Mouse (Mus musculus): ENCODE measurements at regions not wholly inside any gene's neighbourhood (a gene's known extent, or its start where the extent isn't known, plus 50 kb on each side); places are given as distances from the start of the nearest gene placed in this dataset.

DNA sequence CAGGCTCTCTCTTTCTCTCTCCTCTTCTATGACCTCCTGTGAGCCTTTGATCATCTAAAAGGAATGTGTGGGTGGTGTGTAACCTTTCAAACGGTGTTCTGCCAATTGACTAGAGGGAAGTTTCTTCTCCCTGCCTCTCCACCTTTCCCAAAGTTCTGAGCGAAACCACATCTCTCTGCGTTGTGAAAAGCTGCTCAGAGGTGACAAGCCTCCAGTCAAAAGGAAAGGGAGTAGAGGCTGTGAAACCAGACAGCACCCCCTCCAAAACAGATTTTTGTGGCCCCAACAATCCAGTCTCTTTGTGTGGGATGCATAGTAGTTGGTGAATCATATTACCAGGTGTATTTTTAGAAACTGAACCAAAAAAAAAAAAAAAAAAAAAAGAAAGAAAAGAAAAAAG lies 178.5 kb upstream of the Erbb4 start:
- no peak overlapping the region for H3K27ac ChIP-seq
- H3K36me3 ChIP-seq = no peaks in the 10 kb centered on the region
- no peak for ATAC-seq (replicated peaks; ENCODE audit: low FRiP score)
- H3K9ac ChIP-seq = no peak overlapping the region
- WGBS = 22% methylated on average over 3 of the region's 3 CpGs
- no peak overlapping the region for H3K4me3 ChIP-seq (replicated peaks)
- H3K27me3 ChIP-seq = no peaks in the 10 kb centered on the region
- no peaks in the 10 kb centered on the region for H3K4me1 ChIP-seq
- H3K9me3 ChIP-seq (replicated peaks) = no peaks in the 10 kb centered on the region
- H3K4me2 ChIP-seq = no peak overlapping the region

DNA sequence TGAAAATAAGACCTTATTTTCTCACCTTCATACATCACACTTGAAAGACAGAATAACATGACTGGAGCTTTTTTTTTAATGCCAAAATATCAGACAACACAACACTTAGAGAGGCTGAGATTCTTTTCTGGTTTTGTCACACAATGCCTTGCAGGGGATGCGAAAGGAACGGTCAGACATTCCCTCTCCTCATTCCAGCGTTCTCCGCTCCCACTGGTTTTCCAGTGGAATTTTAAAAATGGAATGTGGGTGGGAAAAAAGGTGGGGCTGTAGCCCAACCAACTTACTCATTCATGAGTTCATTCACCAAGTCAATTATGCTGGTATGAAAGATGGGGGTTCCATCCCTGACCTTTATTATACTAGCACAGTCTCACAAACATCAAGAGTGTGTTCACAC lies 169.6 kb upstream of the Erbb4 start:
- 66% methylated on average over 4 of the region's 4 CpGs for WGBS
- Histone ChIP-seq H3K9ac (no peak overlapping the region), H3K4me1 (no peaks in the 10 kb centered on the region), H3K36me3 (no peaks in the 10 kb centered on the region), H3K4me3 (replicated peaks) (no peak overlapping the region), H3K4me2 (no peak overlapping the region), H3K27me3 (no peaks in the 10 kb centered on the region), H3K27ac (no peak overlapping the region), H3K9me3 (replicated peaks) (no peaks in the 10 kb centered on the region)
- ATAC-seq (replicated peaks; ENCODE audit: low FRiP score) = no peak

GRCm38 (mm10) chr1:69247691-69248090 lies 139.8 kb upstream of the Erbb4 start:
- 86% methylated on average over 5 of the region's 5 CpGs for whole genome bisulfite sequencing
- H3K9me3 ChIP-seq (replicated peaks) = no peaks in the 10 kb centered on the region
- no peaks in the 10 kb centered on the region for H3K4me1 ChIP-seq
- no peak overlapping the region for H3K4me3 ChIP-seq (replicated peaks)
- no peaks in the 10 kb centered on the region for H3K27me3 ChIP-seq
- no peak overlapping the region for H3K27ac ChIP-seq
- ATAC-seq (replicated peaks; ENCODE audit: low FRiP score) = no peak
- no peak overlapping the region for H3K9ac ChIP-seq
- H3K4me2 ChIP-seq = no peak overlapping the region
- H3K36me3 ChIP-seq = no peaks in the 10 kb centered on the region

DNA sequence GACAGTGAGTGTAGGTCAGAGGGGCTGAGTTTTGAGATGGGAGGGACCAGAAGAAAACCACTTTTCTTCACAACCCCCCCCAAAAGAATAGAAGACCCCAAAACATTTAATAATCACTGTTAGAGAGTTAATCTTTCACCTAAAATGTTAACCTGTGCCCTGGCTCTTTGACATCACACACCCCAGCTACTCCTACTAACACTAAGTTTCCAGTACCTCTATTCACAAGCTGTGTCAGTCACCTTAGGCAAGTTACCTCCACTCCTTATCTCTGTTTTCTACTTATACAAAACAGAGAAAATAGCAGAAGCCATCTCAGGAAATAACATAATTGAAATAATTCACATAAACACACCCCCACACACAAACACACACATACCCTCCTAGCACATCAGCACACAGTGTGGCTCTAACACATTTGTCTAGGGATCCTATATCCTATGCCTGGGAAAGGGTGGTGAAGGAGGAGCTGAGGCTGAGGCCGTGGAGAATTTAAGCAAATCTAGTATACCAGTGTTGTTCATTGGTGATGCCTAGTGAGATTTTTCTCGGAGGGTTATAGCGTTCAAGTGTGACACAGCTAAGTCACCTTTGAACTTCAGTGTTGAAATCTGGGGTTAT lies 134.5 kb upstream of the Erbb4 start:
- Histone ChIP-seq H3K27me3 (no peaks in the 10 kb centered on the region), H3K9ac (no peak overlapping the region), H3K9me3 (replicated peaks) (no peaks in the 10 kb centered on the region), H3K4me2 (peak overlapping the region; percentile 61), H3K36me3 (no peaks in the 10 kb centered on the region), H3K4me1 (no peaks in the 10 kb centered on the region), H3K4me3 (replicated peaks) (peak overlapping the region; percentile 37), H3K27ac (no peak overlapping the region)
- no peak; the same call in 1 of the 2 replicates for ATAC-seq (replicated peaks; ENCODE audit: low FRiP score)
- WGBS = 65% methylated on average over 3 of the region's 3 CpGs

GRCm38 (mm10) chr1:69241502-69242214 lies 133.8 kb upstream of the Erbb4 start:
- 17% methylated on average over 11 of the region's 11 CpGs for WGBS
- Histone ChIP-seq H3K4me2 (peak overlapping the region; percentile 61), H3K36me3 (no peaks in the 10 kb centered on the region), H3K9ac (no peak overlapping the region), H3K4me3 (replicated peaks) (peak overlapping the region; percentile 37), H3K4me1 (no peaks in the 10 kb centered on the region), H3K27ac (no peak overlapping the region), H3K27me3 (no peaks in the 10 kb centered on the region), H3K9me3 (replicated peaks) (no peaks in the 10 kb centered on the region)
- ATAC-seq (replicated peaks; ENCODE audit: low FRiP score) = peak; percentile 89

DNA sequence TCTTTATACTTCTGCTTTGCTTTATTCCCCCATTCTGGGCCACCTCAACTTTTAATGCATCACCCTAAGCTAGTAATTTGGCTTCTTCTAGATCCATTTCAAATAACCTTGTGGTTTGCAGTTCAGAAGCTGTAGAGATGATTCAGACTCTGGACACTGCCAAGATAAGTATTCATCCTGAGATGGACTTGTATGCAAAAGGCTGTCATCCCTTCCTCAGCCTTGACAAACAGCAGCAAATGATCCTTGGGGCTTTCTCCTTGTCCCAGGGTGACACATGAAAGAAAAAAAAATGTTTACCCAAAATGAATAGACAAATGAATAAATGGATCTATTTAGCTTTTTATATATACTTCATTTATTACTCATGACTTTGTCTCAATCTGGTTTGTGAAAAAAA lies 120.0 kb upstream of the Erbb4 start:
- Histone ChIP-seq H3K9ac (no peak overlapping the region), H3K9me3 (replicated peaks) (no peaks in the 10 kb centered on the region), H3K36me3 (no peaks in the 10 kb centered on the region), H3K4me3 (replicated peaks) (no peak overlapping the region), H3K27ac (no peak overlapping the region), H3K27me3 (no peaks in the 10 kb centered on the region), H3K4me2 (no peak overlapping the region), H3K4me1 (no peaks in the 10 kb centered on the region)
- ATAC-seq (replicated peaks; ENCODE audit: low FRiP score) = no peak

DNA sequence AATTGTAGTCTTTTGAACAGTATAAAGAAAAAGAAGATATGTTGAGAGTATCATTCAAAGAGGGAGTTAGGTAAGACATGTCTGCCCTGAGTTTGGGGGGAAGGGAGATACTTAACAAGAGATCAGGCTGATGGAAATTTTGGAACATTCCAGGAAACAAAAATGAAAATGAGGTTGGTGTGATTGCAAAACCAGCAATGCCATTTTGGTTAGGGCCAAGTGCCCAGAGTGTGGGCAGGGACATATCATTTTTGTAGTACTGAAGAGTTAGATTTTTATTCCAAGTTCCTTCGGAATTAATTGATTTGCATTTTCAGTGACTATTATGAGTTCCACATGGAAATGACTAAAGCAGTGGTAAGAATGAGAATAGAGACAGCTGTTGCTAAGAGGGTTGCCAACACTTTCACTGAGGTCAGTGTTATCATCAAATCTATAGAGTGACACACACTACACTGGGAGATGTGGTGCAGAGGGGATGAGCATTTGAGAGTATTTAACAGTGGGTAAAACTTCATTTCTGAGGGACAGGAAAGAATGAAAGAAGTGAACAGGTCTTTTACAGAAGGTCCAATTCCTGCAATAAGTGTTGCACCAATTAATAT lies 105.1 kb upstream of the Erbb4 start:
- Histone ChIP-seq H3K4me1 (no peaks in the 10 kb centered on the region), H3K9ac (no peak overlapping the region), H3K9me3 (replicated peaks) (no peaks in the 10 kb centered on the region), H3K4me2 (no peak overlapping the region), H3K27ac (no peak overlapping the region), H3K4me3 (replicated peaks) (no peak overlapping the region), H3K27me3 (no peaks in the 10 kb centered on the region), H3K36me3 (no peaks in the 10 kb centered on the region)
- ATAC-seq (replicated peaks; ENCODE audit: low FRiP score) = no peak
- WGBS = 88% methylated on average over 1 of the region's 1 CpGs

GRCm38 (mm10) chr1:69202745-69203144 lies 94.9 kb upstream of the Erbb4 start:
- H3K4me3 ChIP-seq (replicated peaks) = no peak overlapping the region
- H3K27me3 ChIP-seq = no peaks in the 10 kb centered on the region
- H3K9ac ChIP-seq = no peak overlapping the region
- WGBS = 67% methylated on average over 2 of the region's 2 CpGs
- H3K36me3 ChIP-seq = no peaks in the 10 kb centered on the region
- H3K9me3 ChIP-seq (replicated peaks) = no peaks in the 10 kb centered on the region
- no peaks in the 10 kb centered on the region for H3K4me1 ChIP-seq
- H3K27ac ChIP-seq = no peak overlapping the region
- H3K4me2 ChIP-seq = no peak overlapping the region
- no peak for ATAC-seq (replicated peaks; ENCODE audit: low FRiP score)

DNA sequence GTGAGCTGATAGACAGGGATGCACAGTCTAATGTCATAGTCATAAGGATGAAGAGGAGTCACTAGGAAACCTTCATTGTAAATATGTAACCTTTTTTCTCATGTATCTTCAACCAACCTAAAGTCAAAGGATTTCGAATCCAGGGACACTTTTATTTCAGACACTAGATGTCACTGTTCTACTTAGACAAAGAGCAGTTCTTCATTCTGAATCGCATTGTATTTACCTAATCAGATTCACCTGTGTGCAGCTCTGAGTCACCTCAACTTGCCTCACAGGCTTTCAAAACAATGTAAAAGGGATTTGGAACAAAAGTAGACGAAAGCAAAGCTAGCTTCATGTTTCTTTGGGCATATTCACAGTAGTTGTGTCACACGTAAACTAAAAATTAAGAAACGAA lies 57.3 kb upstream of the Erbb4 start:
- H3K4me3 ChIP-seq (replicated peaks) = no peak overlapping the region
- H3K9ac ChIP-seq = no peak overlapping the region
- H3K4me1 ChIP-seq = no peaks in the 10 kb centered on the region
- ATAC-seq (replicated peaks; ENCODE audit: low FRiP score) = no peak
- no peaks in the 10 kb centered on the region for H3K36me3 ChIP-seq
- no peak overlapping the region for H3K4me2 ChIP-seq
- H3K27ac ChIP-seq = no peak overlapping the region
- no peaks in the 10 kb centered on the region for H3K9me3 ChIP-seq (replicated peaks)
- H3K27me3 ChIP-seq = no peaks in the 10 kb centered on the region
- WGBS = 56% methylated on average over 5 of the region's 5 CpGs
